Mouse (Mus musculus): ENCODE data around the gene Pdhx. TPM values are rescaled to one million over a fixed set of nuclear protein-coding genes. Genes with fewer than 3 reads are reported as not detected.

Pdhx gene
- polyA plus RNA-seq, 1 experiment, result 47.6 TPM

DNA sequence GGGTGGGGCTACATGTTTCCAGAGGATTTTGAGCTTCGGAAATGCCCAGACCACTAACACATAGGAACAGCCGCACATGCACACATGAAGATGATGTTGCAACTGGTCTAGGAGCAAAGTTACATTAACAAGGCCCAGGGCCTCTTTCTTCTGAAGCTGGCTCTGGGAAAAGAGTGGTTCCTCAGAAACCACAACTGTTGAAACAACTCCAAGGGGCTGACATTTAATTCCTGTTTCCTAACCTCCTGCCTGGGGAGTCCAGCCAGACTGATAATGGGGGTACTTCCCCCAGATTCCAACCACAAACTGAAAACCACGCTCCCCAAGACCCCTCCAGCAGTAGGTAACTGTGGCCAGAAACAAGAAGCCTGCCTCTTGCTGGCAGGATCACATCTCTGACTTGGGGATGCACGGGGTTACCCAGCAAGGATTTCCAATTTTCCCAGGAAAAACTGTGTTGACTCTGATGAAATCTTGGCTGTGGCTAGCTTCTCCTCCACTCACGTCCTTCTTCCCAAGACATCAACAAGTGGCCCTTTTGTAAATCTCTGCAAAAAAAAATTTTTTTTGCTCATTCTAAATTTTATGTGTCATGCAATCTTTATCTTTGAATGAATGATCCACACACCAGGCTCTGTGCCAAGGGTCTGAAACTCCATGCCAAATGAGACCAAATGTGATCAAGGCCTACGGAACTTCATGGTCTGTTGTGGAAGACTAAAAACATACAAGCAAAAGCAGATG lies 86.2 kb downstream of the Pdhx start:
- TF ChIP-seq POLR2A (IDR thresholded peaks at IDR 0.05; ENCODE audit: borderline replicate concordance, extremely low read depth, insufficient read depth, insufficient read length, poor library complexity, severe bottlenecking) (no peak), CTCF (IDR thresholded peaks at IDR 0.05; ENCODE audit: borderline replicate concordance, extremely low read depth, insufficient read depth, insufficient read length) (no peak)
- no peak for DNase-seq (ENCODE audit: low read depth)

DNA sequence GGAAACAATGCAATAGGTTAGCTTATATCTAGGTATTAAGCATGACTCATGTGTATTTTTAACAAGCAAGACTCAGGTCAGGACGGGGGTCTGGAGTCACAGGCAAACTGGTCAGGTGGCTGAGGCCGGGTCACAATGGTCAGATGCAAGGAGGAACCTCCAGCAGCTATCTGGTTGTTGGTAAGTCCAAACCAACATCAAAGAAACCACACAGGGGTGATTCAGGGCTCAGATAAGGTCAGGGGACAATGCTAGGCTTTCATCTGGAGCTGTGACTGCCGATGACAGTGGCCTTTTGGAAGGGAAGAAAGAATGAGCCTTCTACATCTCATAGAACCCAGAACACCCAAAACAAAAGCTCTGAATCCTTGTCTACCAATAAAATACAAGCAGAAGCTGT lies 86.9 kb downstream of the Pdhx start:
- TF ChIP-seq POLR2A (IDR thresholded peaks at IDR 0.05; ENCODE audit: borderline replicate concordance, extremely low read depth, insufficient read depth, insufficient read length, poor library complexity, severe bottlenecking) (no peak), CTCF (IDR thresholded peaks at IDR 0.05; ENCODE audit: borderline replicate concordance, extremely low read depth, insufficient read depth, insufficient read length) (no peak)
- DNase-seq (ENCODE audit: low read depth), result no peak

DNA sequence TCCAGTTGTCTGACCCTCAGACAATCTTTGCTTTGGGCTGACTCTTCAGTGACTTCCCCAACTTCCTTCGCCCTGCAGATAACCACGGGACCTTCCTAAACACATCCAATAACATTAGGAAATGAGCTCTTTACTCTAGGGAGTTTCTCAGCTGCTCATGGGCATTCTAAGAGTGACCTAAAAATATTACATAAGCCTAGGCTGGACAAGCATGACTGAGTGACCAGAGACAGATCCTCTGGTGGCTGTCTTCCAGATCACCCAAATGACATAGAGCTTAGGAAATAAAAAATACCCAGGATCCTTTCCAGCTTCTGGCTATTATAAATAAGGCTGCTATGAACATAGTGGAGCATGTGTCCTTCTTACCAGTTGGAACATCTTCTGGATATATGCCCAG lies 90.5 kb downstream of the Pdhx start:
- TF ChIP-seq CTCF (IDR thresholded peaks at IDR 0.05; ENCODE audit: borderline replicate concordance, extremely low read depth, insufficient read depth, insufficient read length), result no peak
- TF ChIP-seq POLR2A (IDR thresholded peaks at IDR 0.05; ENCODE audit: borderline replicate concordance, extremely low read depth, insufficient read depth, insufficient read length, poor library complexity, severe bottlenecking), result no peak
- DNase-seq (ENCODE audit: low read depth), result no peak

DNA sequence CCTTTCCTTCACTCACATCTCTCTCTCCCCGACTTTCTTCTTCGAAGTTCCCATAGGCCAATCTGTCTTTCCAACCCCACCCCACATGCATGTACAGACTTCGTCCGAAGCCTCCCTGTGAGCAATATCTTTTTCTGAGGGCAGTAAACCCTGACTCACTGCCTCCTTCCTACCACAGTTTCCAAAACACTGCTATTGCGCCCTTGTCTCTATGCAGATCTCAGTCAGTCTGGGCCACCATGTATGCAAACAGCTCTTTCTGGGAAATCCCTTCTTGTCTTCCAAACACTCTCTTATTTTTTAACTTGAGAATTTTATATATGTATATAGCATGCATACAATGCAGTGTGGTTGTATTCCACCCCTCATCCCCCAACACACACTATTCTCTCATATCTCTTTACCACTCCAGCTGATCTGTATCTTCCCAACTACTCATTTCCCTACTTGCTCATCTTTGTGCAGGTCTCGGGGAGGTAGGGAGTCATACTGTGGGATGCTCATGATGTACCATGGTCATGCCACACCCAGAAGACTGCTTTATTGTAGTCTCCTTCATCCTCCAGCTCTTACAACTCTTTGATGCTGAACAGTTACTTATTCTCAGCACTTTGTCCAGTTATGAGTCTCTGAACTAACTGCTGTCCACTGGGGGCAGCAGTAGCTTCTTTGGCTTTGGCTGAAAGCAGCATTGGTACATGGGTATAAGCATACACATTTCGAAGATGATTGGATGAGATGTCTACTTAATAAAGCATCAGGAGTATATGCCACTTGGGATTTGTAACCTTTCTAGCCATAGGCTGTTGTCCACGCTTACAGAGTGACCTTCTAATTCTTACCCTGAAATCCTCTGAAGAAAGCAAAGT lies 91.6 kb downstream of the Pdhx start:
- no peak for DNase-seq (ENCODE audit: low read depth)
- TF ChIP-seq POLR2A (IDR thresholded peaks at IDR 0.05; ENCODE audit: borderline replicate concordance, extremely low read depth, insufficient read depth, insufficient read length, poor library complexity, severe bottlenecking) (no peak), CTCF (IDR thresholded peaks at IDR 0.05; ENCODE audit: borderline replicate concordance, extremely low read depth, insufficient read depth, insufficient read length) (no peak)

DNA sequence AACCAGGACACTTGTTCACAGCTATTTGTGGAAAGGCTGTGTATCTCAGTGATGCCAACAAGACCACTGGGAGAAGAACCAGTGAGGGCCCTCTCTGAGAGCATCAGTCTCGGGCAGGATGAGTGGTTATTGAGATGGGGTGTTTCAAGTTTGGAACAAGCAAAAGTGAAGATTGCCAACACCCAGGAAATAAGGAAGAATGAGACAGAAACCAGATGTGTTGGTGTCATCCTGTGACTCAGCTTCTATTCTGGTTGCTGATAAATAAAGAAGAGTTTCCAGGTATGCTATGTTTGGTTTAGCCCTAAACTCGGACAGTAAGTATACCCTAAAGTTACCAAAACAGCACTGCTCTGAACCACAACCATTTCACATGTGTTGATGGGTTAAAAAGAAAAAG lies 92.4 kb downstream of the Pdhx start:
- TF ChIP-seq POLR2A (IDR thresholded peaks at IDR 0.05; ENCODE audit: borderline replicate concordance, extremely low read depth, insufficient read depth, insufficient read length, poor library complexity, severe bottlenecking) (no peak), CTCF (IDR thresholded peaks at IDR 0.05; ENCODE audit: borderline replicate concordance, extremely low read depth, insufficient read depth, insufficient read length) (no peak)
- no peak for DNase-seq (ENCODE audit: low read depth)

DNA sequence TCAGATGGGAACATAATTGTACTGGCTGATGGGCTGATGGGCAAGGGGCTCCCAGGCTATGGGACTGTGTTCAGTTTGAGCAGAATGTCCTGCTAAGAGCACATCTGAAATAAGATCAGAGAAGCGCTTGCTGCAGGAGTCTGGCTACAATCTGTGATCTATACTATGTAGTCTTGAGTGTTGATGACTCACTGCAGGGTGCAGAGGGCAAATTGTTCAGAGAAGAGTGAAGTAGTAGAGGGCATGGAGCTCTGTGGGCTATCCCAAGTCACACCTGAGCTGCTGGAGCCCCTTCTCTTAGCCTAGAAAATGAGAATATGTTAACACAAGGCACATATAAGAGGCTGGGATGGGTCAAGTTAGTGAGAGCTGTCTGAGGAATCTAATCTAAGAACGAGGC lies 93.8 kb downstream of the Pdhx start:
- TF ChIP-seq POLR2A (IDR thresholded peaks at IDR 0.05; ENCODE audit: borderline replicate concordance, extremely low read depth, insufficient read depth, insufficient read length, poor library complexity, severe bottlenecking) (no peak), CTCF (IDR thresholded peaks at IDR 0.05; ENCODE audit: borderline replicate concordance, extremely low read depth, insufficient read depth, insufficient read length) (no peak)
- no peak for DNase-seq (ENCODE audit: low read depth)

DNA sequence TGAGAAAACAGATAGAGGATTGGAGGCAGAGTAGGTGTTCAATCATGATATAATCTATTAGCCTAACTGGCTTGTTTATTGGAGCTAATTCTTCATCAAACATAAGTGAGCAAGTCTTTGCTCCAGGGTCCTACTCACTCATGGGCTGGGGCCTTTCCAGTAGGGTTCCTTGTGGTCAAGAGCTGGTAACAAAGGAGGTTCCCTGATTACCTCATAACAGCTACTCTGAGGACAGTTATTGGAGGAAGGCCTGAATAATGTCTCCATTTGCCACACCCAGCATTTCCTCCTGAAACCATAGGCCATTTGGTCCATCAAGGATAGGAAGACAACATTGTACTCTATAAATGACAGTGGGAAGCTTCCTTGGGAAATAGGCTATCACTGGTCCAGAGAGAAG lies 94.2 kb downstream of the Pdhx start:
- no peak for TF ChIP-seq CTCF (IDR thresholded peaks at IDR 0.05; ENCODE audit: borderline replicate concordance, extremely low read depth, insufficient read depth, insufficient read length)
- no peak for TF ChIP-seq POLR2A (IDR thresholded peaks at IDR 0.05; ENCODE audit: borderline replicate concordance, extremely low read depth, insufficient read depth, insufficient read length, poor library complexity, severe bottlenecking)
- DNase-seq (ENCODE audit: low read depth), result no peak

DNA sequence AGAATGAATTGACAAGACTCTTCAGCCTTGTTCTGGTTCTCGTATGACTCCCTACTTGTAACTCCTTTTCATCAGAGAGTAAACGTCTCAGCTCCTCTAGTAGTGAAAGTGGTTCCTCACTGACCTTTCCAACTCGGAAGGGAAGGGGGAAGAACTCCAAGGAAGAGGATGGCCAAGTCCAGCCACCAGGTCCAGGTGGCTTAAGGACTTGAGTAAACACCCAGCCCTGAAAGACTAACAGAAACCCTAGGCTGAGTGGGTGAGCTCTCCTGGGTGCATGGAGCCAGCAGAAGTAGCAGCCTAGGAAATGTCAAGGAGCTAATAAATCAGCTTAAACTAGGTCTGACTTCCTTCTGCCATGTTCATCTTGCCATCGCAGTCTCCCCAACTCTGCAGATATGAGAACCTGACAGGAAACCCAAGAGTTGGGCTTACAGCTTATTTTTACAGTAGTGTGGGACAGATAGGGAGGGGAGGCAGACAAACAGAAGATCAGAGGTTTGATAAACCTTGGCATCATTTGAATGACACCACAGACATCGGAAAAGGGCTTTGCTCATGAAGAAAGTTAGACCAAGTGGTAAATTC lies 97.9 kb downstream of the Pdhx start:
- no peak for DNase-seq (ENCODE audit: low read depth)
- TF ChIP-seq POLR2A (IDR thresholded peaks at IDR 0.05; ENCODE audit: borderline replicate concordance, extremely low read depth, insufficient read depth, insufficient read length, poor library complexity, severe bottlenecking), result no peak
- no peak for TF ChIP-seq CTCF (IDR thresholded peaks at IDR 0.05; ENCODE audit: borderline replicate concordance, extremely low read depth, insufficient read depth, insufficient read length)

DNA sequence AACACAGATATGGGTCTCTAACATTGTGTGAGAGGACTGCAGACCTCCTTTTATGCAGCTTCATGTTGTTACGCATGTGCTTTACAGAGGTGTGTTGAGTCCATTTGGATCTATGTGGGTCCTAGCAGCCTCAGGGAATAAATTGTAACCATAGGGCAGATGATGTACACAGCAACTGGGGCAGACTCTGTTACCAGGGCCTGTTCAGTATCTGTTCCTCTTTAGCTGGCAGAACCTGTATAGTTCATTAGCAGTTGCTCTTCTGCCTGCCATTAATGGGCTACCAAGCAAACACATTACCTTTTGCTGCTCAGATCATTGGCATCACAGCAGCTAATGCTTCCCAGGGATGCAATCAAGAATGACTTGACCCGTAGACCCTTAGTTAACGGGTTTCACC lies 100.2 kb downstream of the Pdhx start:
- TF ChIP-seq POLR2A (IDR thresholded peaks at IDR 0.05; ENCODE audit: borderline replicate concordance, extremely low read depth, insufficient read depth, insufficient read length, poor library complexity, severe bottlenecking) (no peak), CTCF (IDR thresholded peaks at IDR 0.05; ENCODE audit: borderline replicate concordance, extremely low read depth, insufficient read depth, insufficient read length) (no peak)
- DNase-seq (ENCODE audit: low read depth), result no peak

DNA sequence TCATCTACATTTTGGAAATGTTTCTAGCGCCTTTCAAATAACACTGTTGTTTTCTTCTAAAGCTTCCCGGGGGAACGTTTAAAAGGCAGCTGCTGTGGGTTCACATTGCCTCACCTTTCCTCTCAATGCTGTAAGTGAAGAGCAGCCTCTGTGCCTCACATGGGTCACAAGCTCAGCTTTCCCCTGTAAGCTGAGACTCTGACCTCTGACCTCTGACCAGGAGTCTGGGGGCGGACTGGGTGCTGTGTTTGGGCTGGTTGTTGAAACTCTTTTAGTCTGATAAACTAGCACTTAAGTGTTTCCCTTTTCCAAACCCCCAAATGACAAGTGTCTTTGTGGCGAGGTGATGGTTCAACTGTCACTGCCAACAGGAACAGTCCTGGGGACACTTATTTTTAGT lies 100.7 kb downstream of the Pdhx start:
- DNase-seq (ENCODE audit: low read depth), result no peak
- no peak for TF ChIP-seq POLR2A (IDR thresholded peaks at IDR 0.05; ENCODE audit: borderline replicate concordance, extremely low read depth, insufficient read depth, insufficient read length, poor library complexity, severe bottlenecking)

DNA sequence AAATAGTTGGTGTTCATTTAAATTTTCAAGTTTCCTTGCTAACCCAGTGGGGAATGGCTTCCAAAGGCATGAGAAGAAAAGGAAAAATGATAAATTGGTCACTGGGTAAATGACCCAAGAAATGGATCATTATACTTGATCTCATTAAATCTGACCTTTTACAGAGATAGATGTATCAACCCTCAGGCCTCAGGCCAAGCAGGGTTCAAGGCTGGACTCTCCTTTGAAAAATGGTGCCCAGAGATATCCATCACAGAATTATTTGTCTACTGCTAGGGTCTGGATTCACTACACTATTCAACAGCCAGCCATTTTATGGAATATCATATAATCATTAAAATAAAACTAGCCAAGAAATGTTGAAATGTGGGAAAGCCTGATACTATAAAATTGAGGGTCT lies 101.4 kb downstream of the Pdhx start:
- TF ChIP-seq CTCF (IDR thresholded peaks at IDR 0.05; ENCODE audit: borderline replicate concordance, extremely low read depth, insufficient read depth, insufficient read length) (no peak), POLR2A (IDR thresholded peaks at IDR 0.05; ENCODE audit: borderline replicate concordance, extremely low read depth, insufficient read depth, insufficient read length, poor library complexity, severe bottlenecking) (no peak)
- DNase-seq (ENCODE audit: low read depth), result no peak

Other genes starting within 250 kb of the Pdhx start
- 2.8 and 4.1 TPM in 2 replicates for gene Cd44, start 171.8 kb downstream of the Pdhx start, polyA plus RNA-seq (2012; rRNA removed)
- gene Apip, start 162 bp upstream of the Pdhx start, polyA plus RNA-seq (2012; rRNA removed), result 29.2 and 34.1 TPM in 2 replicates
- 0.08 and 0.10 TPM in 2 replicates for gene Ehf, start 229.8 kb upstream of the Pdhx start, polyA plus RNA-seq (2012; rRNA removed)